Mouse (Mus musculus) testis, postnatal 14 days (tissue): ENCODE data around the gene Gm29423.
"Not testable (repeated sequence)": the region's sequence is repeated elsewhere in the genome, so short reads cannot be mapped to it uniquely, and the experiment has no call there.

ENCODE experiments used
- DNase-seq: peaks from one replicate; pipeline ENCODE4 v3.0.0; 2021; ENCODE audit warnings: low spot score

The Gm29423 gene

DNA sequence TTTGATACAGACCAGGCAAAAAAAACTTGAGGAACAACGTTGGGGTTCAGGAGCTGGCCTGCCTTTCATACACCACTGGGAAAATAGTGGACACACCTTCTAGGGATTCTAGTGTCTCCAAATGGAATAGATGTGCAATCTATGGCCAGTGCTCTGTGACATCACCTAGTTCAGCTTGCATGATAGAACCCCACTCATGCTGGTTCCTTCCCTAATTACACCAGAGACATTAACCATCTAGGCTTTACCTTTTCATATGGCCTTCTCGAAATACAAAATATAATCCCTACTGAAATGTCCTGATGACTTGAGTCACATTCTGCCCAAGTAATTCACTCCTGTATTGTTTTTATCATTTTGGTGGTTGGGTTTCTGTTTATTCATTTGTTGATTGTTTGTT is at the start of gene Gm29423, which contains the start of gene Gm29644:
Gene Gm29423 (minus strand): TSS at position 101 of the 400 bp plus-strand sequence.
Gene Gm29644 (minus strand): TSS at position 157 of the 400 bp plus-strand sequence.
- not testable (repeated sequence) for DNase-seq

GRCm38 (mm10) chrY:70273542-70273941 is 29.5 kb downstream of the Gm29423 start, which contains the start of gene Gm21118:
Gene Gm21118, minus strand, starts transcription at chrY:70273642.
- not testable (repeated sequence) for DNase-seq
